Mouse (Mus musculus) adrenal gland, adult 18-20 months (tissue): Measurements from ENCODE around the gene Olfr58. TPM values are rescaled to one million over a fixed set of nuclear protein-coding genes. Genes with fewer than 3 reads are reported as not detected.
"Not testable (repeated sequence)": the region's sequence is repeated elsewhere in the genome, so short reads cannot be mapped to it uniquely, and the experiment has no call there.

Source experiments
- DNase-seq, 2 experiments: peaks; one replicate each; pipeline ENCODE4 v3.0.0; 2021 to 2022; ENCODE audit warnings: low spot score in 2 of 2
- long read RNA-seq, 2 experiments: library from polyadenylated mRNA; stranded (forward); transcript quantifications; one replicate each; pipeline ENCODE4 v2.0.0; 2021
- total RNA-seq, 2 experiments: library from RNA; stranded (reverse); gene quantifications; 1 replicate in 1 of 2; 2 replicates in 1 of 2; pipeline ENCODE4 v1.2.3; 2021

Gene Olfr58
- total RNA-seq: not detected
- long read RNA-seq, experiment 1: 0 reads
- long read RNA-seq, experiment 2: 0 reads

GRCm38 (mm10) chr9:19779983-19780382 is at the start of gene Olfr58:
Olfr58 (plus strand) TSS chr9:19780283.
- DNase-seq: no peak

DNA sequence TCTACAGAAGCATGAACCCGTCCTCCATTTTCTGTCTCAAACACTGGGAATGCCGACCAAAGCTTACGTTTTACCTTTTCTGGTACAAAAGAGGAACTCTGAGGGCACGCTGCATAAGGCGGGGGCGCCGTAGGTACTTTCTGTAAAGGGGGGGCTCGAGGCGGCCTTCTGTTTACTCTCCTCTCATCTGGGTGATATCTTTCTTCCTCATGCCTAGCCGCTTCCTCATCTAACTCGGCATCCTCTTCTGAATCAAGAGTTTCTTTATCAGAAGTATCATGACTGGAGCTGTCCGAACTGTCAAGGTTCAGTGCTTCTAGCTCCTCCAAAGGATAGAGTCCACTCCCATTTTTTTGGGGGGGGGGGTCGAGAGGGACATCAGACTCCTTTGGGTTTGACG is 10.9 kb upstream of the Olfr58 start:
- DNase-seq: no peak

GRCm38 (mm10) chr9:19769701-19770100 is 10.4 kb upstream of the Olfr58 start:
- DNase-seq: no peak

GRCm38 (mm10) chr9:19803000-19803399 is 22.9 kb downstream of the Olfr58 start:
- no peak for DNase-seq

- DNase-seq: not testable (repeated sequence)
These were observed 24.5 kb downstream of the Olfr58 start, which contains the start of gene Olfr859 for GRCm38 (mm10) chr9:19804606-19805005. Olfr859 (plus strand) TSS chr9:19804906.

Other genes starting within 250 kb of the Olfr58 start
- not detected for gene Olfr853, start 239.2 kb upstream of the Olfr58 start, total RNA-seq
- gene Olfr854, start 212.9 kb upstream of the Olfr58 start, total RNA-seq: not detected
- gene Olfr855, start 197.7 kb upstream of the Olfr58 start, total RNA-seq: not detected
- 10 to 100 TPM; 18.2 to 21.3 TPM for gene Zfp317, start 158.2 kb upstream of the Olfr58 start, total RNA-seq
- gene Olfr857, start 70.8 kb upstream of the Olfr58 start, total RNA-seq: not detected
- not detected for gene Olfr859, start 24.6 kb downstream of the Olfr58 start, total RNA-seq
- gene Olfr860, start 69.5 kb downstream of the Olfr58 start, total RNA-seq: not detected
- gene Olfr862, start 107.7 kb downstream of the Olfr58 start, total RNA-seq: not detected
- gene Olfr77, start 136.6 kb downstream of the Olfr58 start, total RNA-seq: not detected
- gene Olfr866, start 247.8 kb downstream of the Olfr58 start, total RNA-seq: not detected